Mouse (Mus musculus) midbrain, embryonic 10.5 days (tissue): Measurements from ENCODE around the gene Ppp2r2d. TPM values are rescaled to one million over a fixed set of nuclear protein-coding genes. Genes with fewer than 3 reads are reported as not detected.
A peak's percentile ranks its signal among the peaks of the same experiment; 100 is the strongest.

Source experiments
- DNase-seq: peaks from one replicate; pipeline ENCODE4 v3.0.0-alpha.2; 2017; ENCODE audit warnings: low spot score
- H3K27ac ChIP-seq: fragments of 300-500 bp; sonication (generic); replicated peaks from 2 replicates; pipeline ENCODE4 v1.5.1; 2016; ENCODE audit warnings: mild to moderate bottlenecking
- H3K27me3 ChIP-seq: fragments of 300-500 bp; sonication (generic); 2 replicates; pipeline ENCODE4 v1.6.1; 2016; ENCODE audit warnings: low read depth, mild to moderate bottlenecking; ENCODE audit not compliant: poor library complexity, severe bottlenecking
- H3K36me3 ChIP-seq: fragments of 300-500 bp; sonication (generic); 2 replicates; pipeline ENCODE4 v1.6.1; 2016; ENCODE audit warnings: mild to moderate bottlenecking, moderate library complexity
- H3K4me1 ChIP-seq: fragments of 300-500 bp; sonication (generic); 2 replicates; pipeline ENCODE4 v1.6.1; 2016
- H3K4me3 ChIP-seq: fragments of 300-500 bp; sonication (generic); 2 replicates; pipeline ENCODE4 v1.5.1; 2016; ENCODE audit warnings: mild to moderate bottlenecking, moderate library complexity
- H3K9me3 ChIP-seq: fragments of 300-500 bp; sonication (generic); replicated peaks from 2 replicates; pipeline ENCODE4 v1.6.1; 2016; ENCODE audit warnings: mild to moderate bottlenecking
- WGBS: fragments of 180-500 bp; shearing (Covaris S2); methylation state at CpG from one replicate; pipeline ENCODE4 v1.1.7; 2016; 5-methylcytosine and 5-hydroxymethylcytosine counted together
- polyA plus RNA-seq: library from polyadenylated mRNA; unstranded; fragments of >200 nt; fragmentation: Nextera tagmentation; extraction: Ambion mirVana; gene quantifications from 2 replicates; pipeline ENCODE4 v1.2.1, GENCODE M21; 2016

The Ppp2r2d gene
- polyA plus RNA-seq, 1 experiment from 2014 or later = 47.3 TPM

- Histone ChIP-seq H3K27ac (peak overlapping the region; percentile 98), H3K4me1 (peaks cover 58% of the 10 kb centered on the region)
- 52% methylated on average over 8 of the region's 8 CpGs for WGBS
These were observed 768 bp upstream of the Ppp2r2d start for GRCm38 (mm10) chr7:138845111-138845510.

GRCm38 (mm10) chr7:138846502-138846991 lies 668 bp downstream of the Ppp2r2d start:
- H3K27me3 ChIP-seq = no peaks in the 10 kb centered on the region
- H3K4me1 ChIP-seq = peaks cover 60% of the 10 kb centered on the region
- peak overlapping the region; percentile 98 for H3K27ac ChIP-seq
- no peaks in the 10 kb centered on the region for H3K9me3 ChIP-seq
- no peak for DNase-seq
- H3K36me3 ChIP-seq = peaks cover 31% of the 10 kb centered on the region
- H3K4me3 ChIP-seq = peak overlapping the region; percentile 85
- WGBS = under 1% methylated on average over 55 of the region's 61 CpGs

More at GRCm38 (mm10) chr7:138845111-138845510, 768 bp upstream of the Ppp2r2d start:
- H3K36me3 ChIP-seq = peaks cover 19% of the 10 kb centered on the region
- peak overlapping the region; percentile 85 for H3K4me3 ChIP-seq
- DNase-seq = no peak
- no peaks in the 10 kb centered on the region for H3K9me3 ChIP-seq
- no peaks in the 10 kb centered on the region for H3K27me3 ChIP-seq

GRCm38 (mm10) chr7:138847316-138848027 lies 1.6 kb downstream of the Ppp2r2d start:
- peaks cover 60% of the 10 kb centered on the region for H3K4me1 ChIP-seq
- H3K27ac ChIP-seq = peak overlapping the region; percentile 98
- H3K4me3 ChIP-seq = peak overlapping the region; percentile 85
- H3K27me3 ChIP-seq = no peaks in the 10 kb centered on the region
- 61% methylated on average over 13 of the region's 13 CpGs for WGBS
- no peaks in the 10 kb centered on the region for H3K9me3 ChIP-seq
- no peak for DNase-seq
- peaks cover 40% of the 10 kb centered on the region for H3K36me3 ChIP-seq

- H3K36me3 ChIP-seq = peaks cover 48% of the 10 kb centered on the region
- no peak for DNase-seq
These were observed 2.4 kb downstream of the Ppp2r2d start for GRCm38 (mm10) chr7:138848028-138848920.

GRCm38 (mm10) chr7:138850083-138850482 lies 4.2 kb downstream of the Ppp2r2d start:
- Histone ChIP-seq H3K36me3 (peaks cover 65% of the 10 kb centered on the region), H3K27me3 (no peaks in the 10 kb centered on the region), H3K4me1 (peaks cover 39% of the 10 kb centered on the region), H3K27ac (no peak overlapping the region), H3K4me3 (no peak overlapping the region), H3K9me3 (no peaks in the 10 kb centered on the region)
- no peak for DNase-seq

More at GRCm38 (mm10) chr7:138848028-138848920, 2.4 kb downstream of the Ppp2r2d start:
- Histone ChIP-seq H3K9me3 (no peaks in the 10 kb centered on the region), H3K27ac (no peak overlapping the region), H3K4me1 (peaks cover 57% of the 10 kb centered on the region), H3K4me3 (peak overlapping the region; percentile 85), H3K27me3 (no peaks in the 10 kb centered on the region)
- WGBS = 88% methylated on average over 7 of the region's 7 CpGs

GRCm38 (mm10) chr7:138853417-138854031 lies 7.6 kb downstream of the Ppp2r2d start:
- DNase-seq = no peak
- H3K4me3 ChIP-seq = no peak overlapping the region
- peaks cover 82% of the 10 kb centered on the region for H3K36me3 ChIP-seq
- no peak overlapping the region for H3K27ac ChIP-seq
- 94% methylated on average over 4 of the region's 4 CpGs for WGBS
- H3K27me3 ChIP-seq = no peaks in the 10 kb centered on the region
- no peaks in the 10 kb centered on the region for H3K9me3 ChIP-seq
- H3K4me1 ChIP-seq = peaks cover 17% of the 10 kb centered on the region

GRCm38 (mm10) chr7:138854201-138854600 lies 8.3 kb downstream of the Ppp2r2d start:
- Histone ChIP-seq H3K4me3 (no peak overlapping the region), H3K36me3 (peaks cover 83% of the 10 kb centered on the region), H3K27ac (no peak overlapping the region), H3K27me3 (no peaks in the 10 kb centered on the region), H3K9me3 (no peaks in the 10 kb centered on the region), H3K4me1 (peaks cover 12% of the 10 kb centered on the region; the same call in 1 of the 2 replicates)
- 90% methylated on average over 2 of the region's 2 CpGs for WGBS
- DNase-seq = no peak

- H3K27me3 ChIP-seq = no peaks in the 10 kb centered on the region
- no peak for DNase-seq
- no peak overlapping the region for H3K4me3 ChIP-seq
- no peak overlapping the region for H3K27ac ChIP-seq
- no peaks in the 10 kb centered on the region for H3K9me3 ChIP-seq
- H3K36me3 ChIP-seq = peaks cover 84% of the 10 kb centered on the region
- H3K4me1 ChIP-seq = no peaks in the 10 kb centered on the region
- WGBS = 81% methylated on average over 2 of the region's 2 CpGs
These were observed 10.8 kb downstream of the Ppp2r2d start for GRCm38 (mm10) chr7:138856670-138857069.

- H3K27me3 ChIP-seq = no peaks in the 10 kb centered on the region
- peaks cover 61% of the 10 kb centered on the region for H3K36me3 ChIP-seq
- DNase-seq = no peak
- no peak overlapping the region for H3K4me3 ChIP-seq
- H3K9me3 ChIP-seq = no peaks in the 10 kb centered on the region
- no peak overlapping the region for H3K27ac ChIP-seq
- no peaks in the 10 kb centered on the region for H3K4me1 ChIP-seq
- WGBS = 88% methylated on average over 3 of the region's 3 CpGs
These were observed 18.2 kb downstream of the Ppp2r2d start for GRCm38 (mm10) chr7:138863950-138864572.

GRCm38 (mm10) chr7:138864776-138865175 lies 18.9 kb downstream of the Ppp2r2d start:
- Histone ChIP-seq H3K9me3 (no peaks in the 10 kb centered on the region), H3K27ac (no peak overlapping the region), H3K36me3 (peaks cover 61% of the 10 kb centered on the region), H3K4me1 (no peaks in the 10 kb centered on the region), H3K4me3 (no peak overlapping the region), H3K27me3 (no peaks in the 10 kb centered on the region)
- no peak for DNase-seq
- WGBS = 97% methylated on average over 1 of the region's 1 CpGs

- Histone ChIP-seq H3K36me3 (peaks cover 68% of the 10 kb centered on the region), H3K9me3 (no peaks in the 10 kb centered on the region), H3K27ac (no peak overlapping the region), H3K4me1 (no peaks in the 10 kb centered on the region), H3K4me3 (no peak overlapping the region), H3K27me3 (no peaks in the 10 kb centered on the region)
- no peak for DNase-seq
- WGBS = 81% methylated on average over 6 of the region's 6 CpGs
These were observed 21.4 kb downstream of the Ppp2r2d start for GRCm38 (mm10) chr7:138867286-138867685.

GRCm38 (mm10) chr7:138868316-138868715 lies 22.4 kb downstream of the Ppp2r2d start:
- Histone ChIP-seq H3K27me3 (no peaks in the 10 kb centered on the region), H3K36me3 (peaks cover 69% of the 10 kb centered on the region), H3K27ac (no peak overlapping the region), H3K9me3 (no peaks in the 10 kb centered on the region), H3K4me3 (no peak overlapping the region), H3K4me1 (no peaks in the 10 kb centered on the region)
- DNase-seq = no peak
- 93% methylated on average over 4 of the region's 4 CpGs for WGBS
